Mouse (Mus musculus): ENCODE results near the gene Arvcf. TPM values are rescaled to one million over a fixed set of nuclear protein-coding genes. Genes with fewer than 3 reads are reported as not detected.

Gene Arvcf
- polyA plus RNA-seq, 1 experiment from 2014 or later, result 33.1 TPM

GRCm38 (mm10) chr16:18370197-18370596, 22.2 kb downstream of the Arvcf start:
- H3K4me1 ChIP-seq (ENCODE audit: control insufficient read depth, insufficient read depth, low read length), result no peaks in the 10 kb centered on the region; the same call in 1 of the 2 replicates
- WGBS, result 60% methylated on average over 3 of the region's 3 CpGs
- ATAC-seq (replicated peaks; ENCODE audit: extremely low read depth, insufficient read depth, low FRiP score), result no peak
- no peaks in the 10 kb centered on the region for H3K9me3 ChIP-seq (replicated peaks; ENCODE audit: control insufficient read depth, low read length)
- H3K27ac ChIP-seq (ENCODE audit: low read length), result no peak overlapping the region
- no peak overlapping the region for H3K9ac ChIP-seq (ENCODE audit: low read length)
- no peaks in the 10 kb centered on the region for H3K36me3 ChIP-seq (ENCODE audit: control insufficient read depth, insufficient read depth)
- H3K4me3 ChIP-seq (ENCODE audit: low read length), result no peak overlapping the region
- no peak overlapping the region for H3K4me2 ChIP-seq (ENCODE audit: low read depth, low read length)
- no peaks in the 10 kb centered on the region for H3K27me3 ChIP-seq (ENCODE audit: control insufficient read depth, insufficient read depth, low read length)

GRCm38 (mm10) chr16:18373632-18374031, 25.6 kb downstream of the Arvcf start:
- no peak overlapping the region for H3K4me2 ChIP-seq (ENCODE audit: low read depth, low read length)
- ATAC-seq (replicated peaks; ENCODE audit: extremely low read depth, insufficient read depth, low FRiP score), result no peak
- no peaks in the 10 kb centered on the region for H3K27me3 ChIP-seq (ENCODE audit: control insufficient read depth, insufficient read depth, low read length)
- H3K4me3 ChIP-seq (ENCODE audit: low read length), result no peak overlapping the region
- no peaks in the 10 kb centered on the region for H3K36me3 ChIP-seq (ENCODE audit: control insufficient read depth, insufficient read depth)
- peaks cover 7% of the 10 kb centered on the region; the same call in 1 of the 2 replicates for H3K4me1 ChIP-seq (ENCODE audit: control insufficient read depth, insufficient read depth, low read length)
- no peaks in the 10 kb centered on the region for H3K9me3 ChIP-seq (replicated peaks; ENCODE audit: control insufficient read depth, low read length)
- H3K27ac ChIP-seq (ENCODE audit: low read length), result no peak overlapping the region
- WGBS, result 89% methylated on average over 4 of the region's 4 CpGs
- H3K9ac ChIP-seq (ENCODE audit: low read length), result no peak overlapping the region

GRCm38 (mm10) chr16:18376297-18376954, 28.4 kb downstream of the Arvcf start:
- H3K36me3 ChIP-seq (ENCODE audit: control insufficient read depth, insufficient read depth), result no peaks in the 10 kb centered on the region
- H3K9me3 ChIP-seq (replicated peaks; ENCODE audit: control insufficient read depth, low read length), result no peaks in the 10 kb centered on the region
- no peak overlapping the region for H3K4me3 ChIP-seq (ENCODE audit: low read length)
- H3K27ac ChIP-seq (ENCODE audit: low read length), result no peak overlapping the region; the same call in 1 of the 2 replicates
- H3K4me2 ChIP-seq (ENCODE audit: low read depth, low read length), result no peak overlapping the region
- H3K27me3 ChIP-seq (ENCODE audit: control insufficient read depth, insufficient read depth, low read length), result no peaks in the 10 kb centered on the region
- WGBS, result 72% methylated on average over 7 of the region's 7 CpGs
- no peak overlapping the region for H3K9ac ChIP-seq (ENCODE audit: low read length)
- ATAC-seq (replicated peaks; ENCODE audit: extremely low read depth, insufficient read depth, low FRiP score), result no peak
- peaks cover 15% of the 10 kb centered on the region for H3K4me1 ChIP-seq (ENCODE audit: control insufficient read depth, insufficient read depth, low read length)

DNA sequence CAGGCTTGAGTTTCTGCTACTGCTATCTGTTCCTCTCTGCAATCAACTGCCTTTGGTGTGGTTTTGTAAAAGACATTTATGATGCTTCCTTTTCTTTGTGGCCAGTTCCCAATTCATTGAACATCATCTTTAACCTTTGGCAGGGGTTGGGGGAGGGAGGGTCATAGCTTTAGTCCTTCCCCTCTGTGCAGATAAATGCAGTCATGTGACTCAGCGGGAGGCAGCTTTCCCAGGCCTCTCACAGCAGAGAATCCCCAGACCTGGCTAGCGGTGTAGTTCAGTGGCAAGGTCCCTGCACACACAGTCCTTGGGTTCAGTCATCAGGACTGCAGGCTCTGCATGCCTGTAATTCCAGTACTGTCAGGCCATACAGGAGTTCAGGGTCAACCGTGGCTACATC, 29.2 kb downstream of the Arvcf start:
- Histone ChIP-seq H3K4me2 (ENCODE audit: low read depth, low read length) (no peak overlapping the region), H3K4me1 (ENCODE audit: control insufficient read depth, insufficient read depth, low read length) (peaks cover 15% of the 10 kb centered on the region), H3K36me3 (ENCODE audit: control insufficient read depth, insufficient read depth) (no peaks in the 10 kb centered on the region), H3K27ac (ENCODE audit: low read length) (peak overlapping the region; percentile 37; the same call in 1 of the 2 replicates), H3K9ac (ENCODE audit: low read length) (no peak overlapping the region), H3K9me3 (replicated peaks; ENCODE audit: control insufficient read depth, low read length) (no peaks in the 10 kb centered on the region), H3K4me3 (ENCODE audit: low read length) (no peak overlapping the region), H3K27me3 (ENCODE audit: control insufficient read depth, insufficient read depth, low read length) (no peaks in the 10 kb centered on the region)
- ATAC-seq (replicated peaks; ENCODE audit: extremely low read depth, insufficient read depth, low FRiP score), result no peak
- 19% methylated on average over 3 of the region's 3 CpGs for WGBS

- WGBS, result 44% methylated on average over 1 of the region's 1 CpGs
- no peak overlapping the region for H3K4me2 ChIP-seq (ENCODE audit: low read depth, low read length)
- no peak overlapping the region for H3K4me3 ChIP-seq (ENCODE audit: low read length)
- no peak overlapping the region for H3K27ac ChIP-seq (ENCODE audit: low read length)
- H3K9me3 ChIP-seq (replicated peaks; ENCODE audit: control insufficient read depth, low read length), result no peaks in the 10 kb centered on the region
- H3K4me1 ChIP-seq (ENCODE audit: control insufficient read depth, insufficient read depth, low read length), result peaks cover 23% of the 10 kb centered on the region
- no peak for ATAC-seq (replicated peaks; ENCODE audit: extremely low read depth, insufficient read depth, low FRiP score)
- no peaks in the 10 kb centered on the region for H3K36me3 ChIP-seq (ENCODE audit: control insufficient read depth, insufficient read depth)
- H3K27me3 ChIP-seq (ENCODE audit: control insufficient read depth, insufficient read depth, low read length), result no peaks in the 10 kb centered on the region
- H3K9ac ChIP-seq (ENCODE audit: low read length), result no peak overlapping the region
Observed at GRCm38 (mm10) chr16:18378489-18378888, 30.5 kb downstream of the Arvcf start.

- no peaks in the 10 kb centered on the region for H3K36me3 ChIP-seq (ENCODE audit: control insufficient read depth, insufficient read depth)
- 65% methylated on average over 8 of the region's 8 CpGs for WGBS
- peaks cover 27% of the 10 kb centered on the region for H3K4me1 ChIP-seq (ENCODE audit: control insufficient read depth, insufficient read depth, low read length)
- H3K9me3 ChIP-seq (replicated peaks; ENCODE audit: control insufficient read depth, low read length), result no peaks in the 10 kb centered on the region
- H3K4me3 ChIP-seq (ENCODE audit: low read length), result no peak overlapping the region
- ATAC-seq (replicated peaks; ENCODE audit: extremely low read depth, insufficient read depth, low FRiP score), result no peak
- no peak overlapping the region for H3K4me2 ChIP-seq (ENCODE audit: low read depth, low read length)
- no peaks in the 10 kb centered on the region for H3K27me3 ChIP-seq (ENCODE audit: control insufficient read depth, insufficient read depth, low read length)
- H3K9ac ChIP-seq (ENCODE audit: low read length), result 0 out of 2 replicates have a peak overlapping the region, but pooled peaks have one; percentile 34
- H3K27ac ChIP-seq (ENCODE audit: low read length), result peak overlapping the region; percentile 16
Observed at GRCm38 (mm10) chr16:18379338-18380001, 31.5 kb downstream of the Arvcf start.

GRCm38 (mm10) chr16:18380495-18381063, 32.6 kb downstream of the Arvcf start:
- Histone ChIP-seq H3K9ac (ENCODE audit: low read length) (no peak overlapping the region), H3K9me3 (replicated peaks; ENCODE audit: control insufficient read depth, low read length) (no peaks in the 10 kb centered on the region), H3K36me3 (ENCODE audit: control insufficient read depth, insufficient read depth) (no peaks in the 10 kb centered on the region), H3K4me1 (ENCODE audit: control insufficient read depth, insufficient read depth, low read length) (peaks cover 27% of the 10 kb centered on the region), H3K27me3 (ENCODE audit: control insufficient read depth, insufficient read depth, low read length) (no peaks in the 10 kb centered on the region), H3K4me3 (ENCODE audit: low read length) (no peak overlapping the region), H3K27ac (ENCODE audit: low read length) (no peak overlapping the region), H3K4me2 (ENCODE audit: low read depth, low read length) (no peak overlapping the region)
- WGBS, result 55% methylated on average over 6 of the region's 6 CpGs
- no peak for ATAC-seq (replicated peaks; ENCODE audit: extremely low read depth, insufficient read depth, low FRiP score)

DNA sequence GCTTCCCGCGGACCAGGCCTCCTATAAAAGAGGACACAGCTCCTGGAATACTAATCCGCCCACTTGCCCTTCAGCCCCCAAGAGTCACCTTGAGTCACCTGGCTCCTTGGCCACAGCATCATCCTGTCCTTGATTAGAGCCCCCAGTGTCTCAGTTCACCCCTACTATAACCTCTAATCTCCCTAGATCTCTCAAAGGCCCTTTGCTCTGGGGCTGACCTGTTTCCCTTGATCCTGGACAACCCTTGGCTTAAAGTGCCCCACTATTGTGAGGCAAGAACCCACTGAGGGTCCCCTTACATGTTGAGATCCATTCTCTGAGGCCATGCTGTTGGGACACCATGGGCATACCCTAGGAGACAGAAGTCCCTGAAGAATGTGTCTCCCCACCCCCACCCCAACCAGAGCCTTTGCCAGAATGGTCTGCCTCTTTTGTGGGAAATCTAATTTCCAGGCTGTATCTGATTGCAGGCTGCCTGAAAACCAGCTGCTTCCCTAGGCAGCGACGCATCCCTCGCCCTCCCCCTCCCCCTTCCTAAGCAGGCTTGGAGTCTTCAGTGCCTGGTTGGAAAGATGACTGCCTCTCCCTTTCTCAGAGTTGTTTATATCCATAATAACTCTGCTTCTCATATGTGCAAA, 33.8 kb downstream of the Arvcf start:
- H3K36me3 ChIP-seq (ENCODE audit: control insufficient read depth, insufficient read depth), result no peaks in the 10 kb centered on the region
- no peak overlapping the region for H3K27ac ChIP-seq (ENCODE audit: low read length)

More for the DNA sequence above, 33.8 kb downstream of the Arvcf start:
- peaks cover 28% of the 10 kb centered on the region for H3K4me1 ChIP-seq (ENCODE audit: control insufficient read depth, insufficient read depth, low read length)
- no peak for ATAC-seq (replicated peaks; ENCODE audit: extremely low read depth, insufficient read depth, low FRiP score)
- H3K9ac ChIP-seq (ENCODE audit: low read length), result no peak overlapping the region
- H3K4me3 ChIP-seq (ENCODE audit: low read length), result no peak overlapping the region
- no peaks in the 10 kb centered on the region for H3K9me3 ChIP-seq (replicated peaks; ENCODE audit: control insufficient read depth, low read length)
- H3K4me2 ChIP-seq (ENCODE audit: low read depth, low read length), result no peak overlapping the region
- no peaks in the 10 kb centered on the region for H3K27me3 ChIP-seq (ENCODE audit: control insufficient read depth, insufficient read depth, low read length)
- WGBS, result 68% methylated on average over 6 of the region's 6 CpGs

Measured in heart, embryonic 16.5 days (tissue).